Mouse (Mus musculus): ENCODE measurements at regions not wholly inside any gene's neighbourhood (a gene's known extent, or its start where the extent isn't known, plus 50 kb on each side); places are given as distances from the start of the nearest gene placed in this dataset.

GRCm38 (mm10) chr10:99531556-99531955, 227.9 kb downstream of the Csl start:
- no peak for DNase-seq (ENCODE audit: low spot score)

- DNase-seq (ENCODE audit: low spot score) = no peak
Measured at GRCm38 (mm10) chr10:99531992-99532391, 227.5 kb downstream of the Csl start.

- no peak for DNase-seq (ENCODE audit: low spot score)
Measured at GRCm38 (mm10) chr10:99532697-99533119, 226.8 kb downstream of the Csl start.

GRCm38 (mm10) chr10:99533468-99533867, 226.0 kb downstream of the Csl start:
- DNase-seq (ENCODE audit: low spot score) = no peak

GRCm38 (mm10) chr10:99534237-99534636, 225.2 kb downstream of the Csl start:
- no peak for DNase-seq (ENCODE audit: low spot score)

- no peak for DNase-seq (ENCODE audit: low spot score)
Measured at GRCm38 (mm10) chr10:99538639-99539038, 220.8 kb downstream of the Csl start.

- no peak for DNase-seq (ENCODE audit: low spot score)
Measured at GRCm38 (mm10) chr10:99552373-99552772, 207.1 kb downstream of the Csl start.

GRCm38 (mm10) chr10:99552836-99553540, 206.5 kb downstream of the Csl start:
- no peak for DNase-seq (ENCODE audit: low spot score)

- DNase-seq (ENCODE audit: low spot score) = no peak
Measured at GRCm38 (mm10) chr10:99555021-99555420, 204.4 kb downstream of the Csl start.

GRCm38 (mm10) chr10:99555658-99556352, 203.7 kb downstream of the Csl start:
- no peak for DNase-seq (ENCODE audit: low spot score)

- no peak for DNase-seq (ENCODE audit: low spot score)
Measured at GRCm38 (mm10) chr10:99556353-99557036, 203.0 kb downstream of the Csl start.

- no peak for DNase-seq (ENCODE audit: low spot score)
Measured at GRCm38 (mm10) chr10:99558656-99559055, 200.8 kb downstream of the Csl start.

- DNase-seq (ENCODE audit: low spot score) = no peak
Measured at GRCm38 (mm10) chr10:99561166-99561818, 198.2 kb downstream of the Csl start.

GRCm38 (mm10) chr10:99564605-99565004, 194.9 kb downstream of the Csl start:
- DNase-seq (ENCODE audit: low spot score) = no peak

GRCm38 (mm10) chr10:99568424-99568823, 191.0 kb downstream of the Csl start:
- no peak for DNase-seq (ENCODE audit: low spot score)

- no peak for DNase-seq (ENCODE audit: low spot score)
Measured at GRCm38 (mm10) chr10:99570190-99570589, 189.3 kb downstream of the Csl start.

GRCm38 (mm10) chr10:99573997-99574396, 185.5 kb downstream of the Csl start:
- DNase-seq (ENCODE audit: low spot score) = no peak

- DNase-seq (ENCODE audit: low spot score) = no peak
Measured at GRCm38 (mm10) chr10:99575294-99575693, 184.2 kb downstream of the Csl start.

GRCm38 (mm10) chr10:99576301-99576700, 183.2 kb downstream of the Csl start:
- DNase-seq (ENCODE audit: low spot score) = no peak

GRCm38 (mm10) chr10:99577041-99577681, 182.3 kb downstream of the Csl start:
- DNase-seq (ENCODE audit: low spot score) = no peak

GRCm38 (mm10) chr10:99578366-99578765, 181.1 kb downstream of the Csl start:
- DNase-seq (ENCODE audit: low spot score) = no peak

- no peak for DNase-seq (ENCODE audit: low spot score)
Measured at GRCm38 (mm10) chr10:99580191-99580590, 179.3 kb downstream of the Csl start.

Data from spleen, adult 12 weeks (tissue).